Mouse (Mus musculus) neutrophil, adult 59 days (primary cell): ENCODE results near the gene Trim71. TPM values are rescaled to one million over a fixed set of nuclear protein-coding genes. Genes with fewer than 3 reads are reported as not detected.

Experiments
- total RNA-seq, 2 experiments: library from RNA; stranded (reverse); gene quantifications; 1 replicate in 1 of 2; 2 replicates in 1 of 2; pipeline ENCODE4 v1.2.4; 2023

The Trim71 gene
- total RNA-seq = not detected

GRCm38 (mm10) chr9:114563761-114564606 is at the start of gene Trim71:
Trim71 (minus strand) TSS chr9:114564369.

DNA sequence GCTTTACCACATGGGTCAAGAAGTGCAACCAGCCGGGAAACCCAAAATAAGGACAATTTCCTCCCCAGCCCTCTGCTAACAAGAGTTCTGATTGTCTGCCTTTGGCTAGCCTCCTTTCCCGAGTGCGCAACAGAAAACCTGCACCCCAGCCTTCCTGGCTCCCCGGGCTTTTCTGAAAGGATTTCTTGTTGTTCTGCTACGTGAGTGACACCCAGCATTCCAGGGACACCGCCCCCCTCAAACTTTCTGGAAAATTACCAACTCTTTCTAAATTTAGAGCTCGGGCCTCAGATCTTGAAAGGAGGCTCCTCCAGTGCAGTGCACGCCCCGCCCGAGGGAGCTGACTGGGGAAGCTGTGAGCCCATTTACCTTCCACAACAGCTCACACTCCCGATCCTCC is 48.8 kb downstream of the Trim71 start, which contains the start of gene C130032M10Rik:
Gene C130032M10Rik (plus strand): TSS at position 334 of the 400 bp plus-strand sequence.

DNA sequence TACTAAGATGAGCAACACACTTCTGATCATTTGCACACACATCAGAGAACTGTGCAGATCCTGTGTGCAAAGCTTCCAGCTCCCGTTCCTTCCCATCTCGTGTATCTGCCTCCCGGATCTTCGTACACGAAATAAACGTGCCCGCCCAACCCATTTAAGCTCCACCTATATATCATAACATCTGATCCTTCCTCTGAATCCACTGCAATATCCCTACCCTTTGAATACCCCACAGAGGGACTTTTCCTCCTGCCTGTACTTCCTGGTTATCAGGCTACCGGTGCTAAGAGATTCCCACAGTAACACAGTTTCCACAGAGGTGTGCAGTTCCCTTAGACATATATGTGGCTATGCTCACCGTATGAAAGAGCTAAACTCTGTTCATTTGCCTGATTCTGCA is 59.4 kb downstream of the Trim71 start, which contains the start of gene Ccr4:
Gene Ccr4 (minus strand): TSS at position 101 of the 400 bp plus-strand sequence.

Other genes starting within 250 kb of the Trim71 start
- gene Bcl2a1c, start 234.2 kb downstream of the Trim71 start, total RNA-seq = 1 to 10 TPM in 1 of 2 experiments, not detected in 1; 2.2 TPM
- 1 to 10 TPM; 6.0 to 6.6 TPM for gene Crtap, start 173.7 kb downstream of the Trim71 start, total RNA-seq
- gene Glb1, start 163.3 kb downstream of the Trim71 start, total RNA-seq = 10 to 100 TPM; 15.5 to 21.2 TPM
- 1 to 10 TPM; 7.6 to 7.8 TPM for gene Tmppe, start 163.3 kb downstream of the Trim71 start, total RNA-seq
- gene Ccr4, start 59.5 kb downstream of the Trim71 start, total RNA-seq = not detected
- gene C130032M10Rik, start 48.7 kb downstream of the Trim71 start, total RNA-seq = not detected
- gene Cnot10, start 75.8 kb upstream of the Trim71 start, total RNA-seq = 10 to 100 TPM; 40.7 to 43.3 TPM
- 10 to 100 TPM; 48.6 to 50.9 TPM for gene Dync1li1, start 124.4 kb upstream of the Trim71 start, total RNA-seq
- 100 to 1,000 TPM; 187 to 189 TPM for gene Cmtm6, start 166.7 kb upstream of the Trim71 start, total RNA-seq
- 100 to 1,000 TPM; 213 to 231 TPM for gene Cmtm7, start 217.5 kb upstream of the Trim71 start, total RNA-seq